Mouse (Mus musculus): Measurements from ENCODE around the gene Serpinh1.

Gene Serpinh1

DNA sequence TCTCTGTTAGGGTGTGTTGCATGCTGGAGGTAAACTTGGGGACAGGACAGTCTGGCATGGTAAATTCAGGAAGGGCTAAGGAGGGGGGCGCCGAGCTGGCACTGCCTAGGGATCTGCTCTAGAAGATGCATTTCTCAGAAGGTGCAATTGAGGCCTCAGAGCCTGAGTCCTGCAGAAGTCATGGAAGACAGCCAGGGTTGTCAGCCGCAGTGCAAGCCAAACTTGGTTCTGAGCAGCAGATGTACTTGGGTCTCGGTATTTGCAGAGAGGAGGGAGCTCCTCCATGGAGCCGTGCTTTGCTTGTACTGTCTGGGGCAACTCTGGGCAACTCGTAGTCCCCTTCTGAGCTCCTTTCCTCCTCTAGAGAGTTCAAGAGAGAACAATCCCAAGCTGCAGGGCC, 26.9 kb downstream of the Serpinh1 start:
- no peak for DNase-seq (ENCODE audit: low spot score in 2 of 2)

GRCm38 (mm10) chr7:99324810-99325209, 28.2 kb downstream of the Serpinh1 start:
- no peak for DNase-seq (ENCODE audit: low spot score in 2 of 2)

DNA sequence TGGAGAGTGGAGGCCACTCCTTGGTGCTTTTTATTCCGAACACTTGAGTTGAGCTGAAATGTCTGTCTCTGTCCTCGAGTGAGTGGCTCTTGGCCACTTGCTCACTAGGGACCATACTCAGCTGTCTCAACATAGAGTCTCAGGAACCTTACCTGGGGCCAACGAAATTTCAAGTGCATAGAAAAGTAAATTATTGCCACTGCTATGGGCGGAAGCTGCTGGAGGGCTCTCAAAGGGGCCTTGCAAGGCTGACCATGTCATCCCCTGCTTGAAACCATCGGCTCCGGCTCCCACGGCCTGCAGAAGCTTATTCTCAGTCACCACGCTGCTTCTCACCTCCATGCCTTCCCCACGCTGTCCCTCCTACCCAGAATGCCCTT, 29.7 kb downstream of the Serpinh1 start:
- DNase-seq (ENCODE audit: low spot score in 2 of 2), result no peak

DNA sequence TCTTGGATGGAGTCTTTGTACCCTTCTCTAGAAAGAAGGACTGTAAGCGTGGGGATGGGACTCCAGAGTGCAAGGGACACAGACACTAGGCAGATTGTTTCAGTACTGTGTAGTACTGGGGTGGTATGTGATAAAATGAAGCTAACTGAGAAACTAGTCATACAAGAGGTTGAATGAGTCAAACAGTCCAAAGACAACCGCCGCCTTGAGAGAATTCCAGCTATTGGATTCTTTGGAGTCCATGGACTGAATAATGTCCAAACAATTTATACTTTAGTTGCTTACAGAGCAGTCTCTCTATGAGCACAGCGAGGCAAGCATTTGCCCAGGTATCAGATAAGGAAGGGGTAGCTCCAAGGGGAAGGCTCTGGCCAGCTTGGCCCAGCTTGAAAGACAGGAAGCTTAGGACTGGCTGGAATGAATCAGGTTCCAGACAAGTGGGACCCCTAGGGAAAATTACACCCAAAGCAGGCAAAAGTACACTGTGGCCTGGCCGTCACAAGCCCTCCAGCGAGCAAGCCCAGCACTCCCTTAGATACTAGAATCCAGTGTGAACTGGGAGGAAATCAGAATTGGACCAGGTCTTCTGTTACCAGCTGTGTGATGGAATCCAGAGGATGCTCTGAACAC, 30.2 kb downstream of the Serpinh1 start:
- DNase-seq (ENCODE audit: low spot score in 2 of 2), result no peak

DNA sequence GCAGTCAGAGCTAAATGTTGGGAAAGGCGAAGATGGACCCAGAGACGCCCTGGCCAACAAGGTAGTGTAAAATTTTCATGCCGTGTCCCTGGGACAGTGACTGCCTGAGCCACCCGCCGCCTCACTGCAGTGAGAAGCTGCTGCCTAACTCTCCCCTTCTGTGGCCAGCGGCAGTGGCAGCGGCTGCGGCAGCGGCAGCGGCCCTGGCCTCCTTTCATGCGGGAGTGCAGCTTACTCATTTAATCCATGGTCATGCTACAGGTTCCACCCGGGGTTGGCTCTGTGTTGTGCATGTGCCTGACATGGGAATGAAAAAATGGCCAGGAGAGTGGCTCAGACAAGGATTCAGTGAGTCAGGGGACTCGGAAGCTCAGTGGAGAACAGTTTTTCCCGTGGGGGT, 32.5 kb downstream of the Serpinh1 start:
- no peak for DNase-seq (ENCODE audit: low spot score in 2 of 2)

DNA sequence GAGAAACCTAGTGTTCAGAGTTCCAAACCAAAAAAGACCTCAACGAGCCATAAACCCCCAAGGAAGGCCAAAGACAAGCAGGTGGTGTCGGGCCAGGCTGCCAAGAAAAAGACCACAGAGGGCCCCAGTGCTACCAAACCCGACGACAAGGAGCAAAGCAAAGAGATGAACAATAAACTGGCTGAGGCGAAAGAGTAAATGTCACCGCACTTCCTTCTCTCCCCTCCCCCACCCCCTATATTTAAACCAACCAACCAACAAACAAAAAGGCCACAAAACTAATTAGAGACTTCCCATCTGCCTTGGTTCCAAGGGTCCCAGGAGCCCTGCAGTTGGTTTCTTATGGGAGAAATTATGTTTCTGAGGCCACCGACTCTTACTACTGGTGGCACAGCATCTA, 35.6 kb downstream of the Serpinh1 start:
- DNase-seq (ENCODE audit: low spot score in 2 of 2), result no peak

- no peak for DNase-seq (ENCODE audit: low spot score in 2 of 2)
These were observed 36.8 kb downstream of the Serpinh1 start for GRCm38 (mm10) chr7:99316207-99316606.

- DNase-seq (ENCODE audit: low spot score in 2 of 2), result no peak
These were observed 38.5 kb downstream of the Serpinh1 start for GRCm38 (mm10) chr7:99314565-99314964.

DNA sequence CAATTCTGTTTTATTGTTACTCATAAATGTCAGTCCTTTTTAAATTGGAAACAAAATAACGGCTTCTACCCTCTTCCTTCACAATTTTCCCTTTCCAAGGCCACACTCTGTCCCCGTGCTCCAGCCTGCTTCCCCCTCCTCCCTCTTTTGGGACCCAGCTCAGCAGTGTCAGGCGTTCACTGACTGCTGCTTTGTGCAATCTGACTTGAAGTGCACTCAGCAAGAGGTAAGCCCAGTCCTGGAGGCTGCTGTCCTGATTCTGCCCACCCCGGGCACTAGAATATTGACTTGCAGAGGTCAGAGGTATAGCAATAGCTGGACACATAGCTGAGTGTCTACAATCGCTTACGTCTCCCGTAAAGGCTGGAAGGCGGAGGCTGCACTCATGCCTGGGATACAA, 39.8 kb downstream of the Serpinh1 start:
- DNase-seq (ENCODE audit: low spot score in 2 of 2), result no peak

- no peak for DNase-seq (ENCODE audit: low spot score in 2 of 2)
These were observed 40.3 kb downstream of the Serpinh1 start for GRCm38 (mm10) chr7:99312671-99313143.

DNA sequence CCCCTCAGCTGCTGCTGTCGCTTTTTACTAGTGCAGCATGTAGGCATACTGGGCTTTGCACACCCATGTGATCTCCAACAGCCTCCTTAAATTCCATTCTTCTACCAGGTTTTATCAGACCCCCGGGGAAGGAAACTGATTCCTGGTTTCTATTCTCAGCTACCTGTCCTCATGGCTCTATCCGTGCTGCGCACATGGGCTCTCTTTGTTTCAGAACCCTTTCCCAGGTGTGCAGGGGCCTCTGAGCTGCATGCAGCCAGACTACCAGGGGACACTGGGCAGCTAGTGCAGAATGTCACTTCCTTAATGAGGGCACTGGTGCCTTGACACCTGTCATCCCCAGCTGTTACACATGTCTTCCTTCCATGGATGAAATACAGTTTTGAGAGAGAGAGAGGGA, 41.0 kb downstream of the Serpinh1 start:
- DNase-seq (ENCODE audit: low spot score in 2 of 2), result no peak

- DNase-seq (ENCODE audit: low spot score in 2 of 2), result no peak
These were observed 41.6 kb downstream of the Serpinh1 start for GRCm38 (mm10) chr7:99311433-99311832.

DNA sequence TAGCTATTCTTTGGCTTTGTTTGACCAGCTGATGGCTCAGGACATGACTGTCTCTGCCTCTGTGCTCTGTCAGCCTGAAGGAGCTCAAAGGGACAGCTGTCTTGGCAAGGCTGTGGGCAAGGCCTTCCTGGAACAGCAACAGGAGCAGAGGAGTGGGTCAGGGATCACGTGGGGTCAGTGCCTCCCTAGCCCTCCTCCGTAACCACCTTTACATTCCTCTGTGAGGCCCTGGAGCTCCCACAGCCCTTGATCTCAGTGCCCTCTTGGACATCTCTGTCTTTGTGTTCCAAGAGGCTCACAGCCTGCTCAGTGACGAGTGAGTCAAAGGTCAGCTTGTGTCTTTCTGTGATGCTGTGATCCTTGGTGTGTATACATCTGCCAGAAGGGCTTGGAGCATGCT, 46.4 kb downstream of the Serpinh1 start:
- no peak for DNase-seq (ENCODE audit: low spot score in 2 of 2)

DNA sequence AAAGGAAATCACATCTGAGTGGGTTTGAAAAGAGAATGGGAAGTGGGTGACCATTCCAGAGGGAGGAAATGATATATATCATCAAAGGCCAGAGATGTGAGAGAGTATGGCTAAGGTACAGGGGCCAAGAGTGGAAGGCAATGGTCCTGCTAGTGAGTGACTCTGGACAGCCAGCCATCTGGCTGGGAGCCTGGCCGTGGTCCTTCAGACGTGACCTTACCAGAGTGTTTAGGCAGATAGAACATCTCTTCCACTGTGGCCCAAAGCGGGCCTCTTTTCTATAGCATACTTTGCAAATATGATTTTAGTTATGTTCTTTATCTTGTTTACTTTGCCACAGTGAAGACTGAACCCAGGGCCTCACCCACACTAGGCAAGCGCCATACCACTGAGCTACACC, 47.4 kb downstream of the Serpinh1 start:
- DNase-seq (ENCODE audit: low spot score in 2 of 2), result no peak

GRCm38 (mm10) chr7:99304949-99305372, 48.1 kb downstream of the Serpinh1 start:
- no peak for DNase-seq (ENCODE audit: low spot score in 2 of 2)

DNA sequence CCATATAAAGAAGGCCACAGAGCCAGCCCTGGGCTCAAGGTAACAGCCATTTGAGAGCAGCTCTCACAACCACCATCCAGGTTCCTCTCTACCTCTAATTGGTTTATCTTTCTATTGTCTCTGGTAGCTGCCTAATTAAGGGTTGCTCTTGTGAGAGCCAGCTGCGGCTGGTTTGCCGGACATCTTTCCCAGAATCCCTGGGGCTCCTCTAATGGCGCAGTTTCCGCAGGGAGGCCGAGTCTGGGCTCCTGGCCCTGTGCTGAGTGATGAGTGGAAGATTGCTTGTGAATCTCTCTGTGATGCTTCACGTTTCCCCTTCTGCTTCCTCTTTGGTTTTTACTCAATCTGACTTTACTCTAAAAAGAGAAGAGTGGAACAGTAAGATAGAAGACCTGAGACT, 49.0 kb downstream of the Serpinh1 start:
- DNase-seq (ENCODE audit: low spot score in 2 of 2), result no peak

GRCm38 (mm10) chr7:99300650-99301175, 52.3 kb downstream of the Serpinh1 start:
- no peak for DNase-seq (ENCODE audit: low spot score in 2 of 2)
